Mouse (Mus musculus): ENCODE measurements around the gene Pum3.

Pum3 gene

DNA sequence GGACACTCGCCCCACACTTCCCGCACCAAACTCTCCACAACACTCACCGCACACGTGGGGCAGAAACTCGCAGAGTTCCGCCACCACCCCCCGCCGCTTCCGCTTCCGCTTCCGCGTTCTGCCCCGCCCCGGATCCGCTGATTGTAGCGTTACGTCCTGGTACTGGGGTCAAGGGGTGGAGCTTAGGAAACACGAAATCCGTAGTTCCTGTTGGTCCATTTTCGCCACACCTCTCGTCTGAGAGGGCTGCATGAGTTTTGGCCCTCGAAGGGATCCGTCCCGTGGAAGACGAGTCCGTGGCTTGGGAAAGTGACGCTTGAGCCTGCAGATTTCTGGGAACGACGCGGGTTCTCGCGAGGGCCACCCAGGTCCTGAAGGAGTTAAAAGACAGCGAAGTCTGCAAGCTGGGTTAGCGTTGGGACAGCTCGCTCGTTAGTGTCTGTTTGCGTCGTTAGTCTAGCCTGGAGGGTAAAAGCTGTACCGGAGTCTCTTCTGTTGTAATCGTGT lies at the start of gene Pum3:
Gene Pum3 (minus strand): TSS at position 81 of the 507 bp plus-strand sequence.
- peak; percentile 98 to 99 for DNase-seq (ENCODE audit: low spot score in 2 of 2)

DNA sequence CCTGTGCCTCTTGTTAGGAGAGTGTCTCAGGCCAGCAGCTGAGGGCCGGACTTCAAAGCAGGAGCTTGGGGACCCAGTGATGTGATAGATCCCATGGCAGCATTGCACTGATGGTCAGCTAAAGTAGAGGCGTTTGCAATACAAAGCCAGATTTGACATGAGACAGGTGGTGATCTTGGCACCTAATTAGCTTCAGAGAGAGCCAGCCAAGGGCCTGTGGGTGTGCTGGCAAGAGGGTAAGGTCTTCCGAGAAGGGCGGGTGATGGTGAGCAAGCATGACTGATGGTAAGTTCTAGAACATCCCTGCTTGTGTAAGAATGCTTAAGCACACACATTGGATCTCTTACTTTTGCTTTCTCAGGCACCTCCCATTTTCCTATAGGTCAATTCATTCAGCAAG lies 37.1 kb upstream of the Pum3 start:
- DNase-seq (ENCODE audit: low spot score in 2 of 2): no peak

GRCm38 (mm10) chr19:27462656-27463055 lies 33.0 kb upstream of the Pum3 start:
- DNase-seq (ENCODE audit: low spot score in 2 of 2): no peak

- peak in 1 of 2 experiments; percentile 55 for DNase-seq (ENCODE audit: low spot score in 2 of 2)
Observed at GRCm38 (mm10) chr19:27450458-27450857, 20.8 kb upstream of the Pum3 start.

DNA sequence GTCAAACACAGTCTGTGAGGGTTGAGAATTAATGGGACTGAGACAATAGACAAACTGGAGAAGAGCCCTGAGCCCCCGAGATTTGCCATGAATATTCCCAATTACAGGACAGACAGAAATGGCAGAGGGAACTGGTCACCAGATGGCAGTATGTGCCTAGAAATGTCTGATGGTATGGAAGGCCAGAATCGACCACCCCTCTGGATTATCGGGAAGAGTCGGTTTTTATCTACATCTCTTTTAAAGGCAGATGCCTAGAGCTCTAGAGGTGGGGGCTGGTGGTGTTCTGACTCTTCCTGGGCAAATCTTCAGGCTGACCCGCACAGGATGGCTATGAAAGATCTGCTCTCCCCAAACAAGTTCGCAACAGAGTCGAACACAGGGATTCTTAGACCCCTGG lies 17.9 kb upstream of the Pum3 start:
- peak in 1 of 2 experiments; percentile 37 for DNase-seq (ENCODE audit: low spot score in 2 of 2)

DNA sequence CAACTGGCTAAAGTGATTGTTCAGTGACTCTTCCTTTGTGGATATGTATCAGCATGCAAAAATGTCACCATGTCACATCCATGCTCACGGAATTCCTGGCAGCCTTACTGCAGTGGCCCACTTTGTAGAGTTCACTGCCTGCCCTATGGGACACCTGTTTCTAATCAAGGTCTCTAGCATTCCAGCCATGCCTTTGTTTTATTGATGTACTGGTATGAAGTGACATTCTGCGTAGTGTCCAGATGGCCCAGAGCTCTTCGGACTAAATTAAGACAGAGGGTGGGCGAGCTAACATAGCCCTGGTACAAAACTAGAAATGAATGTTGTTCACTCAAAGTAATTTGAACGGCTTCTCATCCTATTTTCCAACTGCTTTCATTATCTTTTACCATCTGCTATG lies 11.5 kb upstream of the Pum3 start:
- DNase-seq (ENCODE audit: low spot score in 2 of 2): no peak

DNA sequence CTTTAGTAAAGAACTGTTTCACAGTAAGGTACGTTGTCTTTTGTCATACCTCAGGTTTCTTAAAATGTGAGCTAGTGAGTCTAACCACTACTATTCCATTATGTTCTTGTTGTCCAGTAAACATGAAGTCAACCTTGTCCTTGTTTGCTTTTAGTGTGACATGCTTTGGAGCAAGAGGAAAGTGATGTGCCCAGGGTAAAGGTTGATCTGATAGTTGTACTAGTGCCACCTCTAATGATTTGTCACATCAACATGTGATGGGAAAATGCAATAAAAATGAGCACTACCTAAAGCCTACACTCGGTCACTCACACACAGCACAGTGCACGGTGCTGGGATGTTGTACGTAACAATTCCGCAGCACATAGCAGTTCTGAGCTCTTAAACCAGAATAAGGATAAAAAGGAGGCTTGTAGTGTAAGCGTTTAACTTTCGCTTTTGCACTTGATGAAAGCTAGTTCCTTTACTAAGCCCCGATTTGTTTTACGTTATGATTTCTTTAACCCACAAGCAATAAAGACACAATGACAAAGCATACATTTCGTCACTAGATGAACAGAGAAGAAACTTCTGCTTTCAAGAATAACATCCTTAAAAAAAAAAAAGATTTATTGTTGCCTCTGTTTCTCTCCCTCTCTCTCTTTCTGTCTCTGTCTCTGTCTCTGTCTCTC lies 8.5 kb upstream of the Pum3 start:
- no peak for DNase-seq (ENCODE audit: low spot score in 2 of 2)

DNA sequence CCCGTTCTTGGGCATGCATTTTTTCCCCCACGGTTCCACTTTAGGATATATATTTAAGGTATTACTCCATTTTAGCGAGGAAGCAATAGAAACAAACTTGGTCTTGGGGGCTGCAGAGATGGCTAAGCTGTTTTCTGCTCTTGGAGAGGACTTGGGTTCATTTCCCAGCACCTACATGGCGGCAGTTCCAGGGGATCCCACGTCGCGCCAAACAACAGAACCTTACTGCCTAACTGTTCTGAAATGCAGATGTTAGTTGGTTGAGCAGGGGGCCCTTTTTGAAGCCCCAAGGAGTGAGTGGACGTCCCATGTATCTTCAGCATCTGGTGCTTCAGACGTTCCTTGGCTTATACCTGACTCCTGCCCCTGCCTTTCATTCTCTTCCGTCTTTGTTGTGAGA lies 781 bp upstream of the Pum3 start:
- no peak for DNase-seq (ENCODE audit: low spot score in 2 of 2)

GRCm38 (mm10) chr19:27429281-27429680 lies 344 bp downstream of the Pum3 start:
- DNase-seq (ENCODE audit: low spot score in 2 of 2): no peak

- no peak for DNase-seq (ENCODE audit: low spot score in 2 of 2)
Observed at GRCm38 (mm10) chr19:27427865-27428264, 1.8 kb downstream of the Pum3 start.

GRCm38 (mm10) chr19:27426451-27426850 lies 3.2 kb downstream of the Pum3 start:
- no peak for DNase-seq (ENCODE audit: low spot score in 2 of 2)

DNA sequence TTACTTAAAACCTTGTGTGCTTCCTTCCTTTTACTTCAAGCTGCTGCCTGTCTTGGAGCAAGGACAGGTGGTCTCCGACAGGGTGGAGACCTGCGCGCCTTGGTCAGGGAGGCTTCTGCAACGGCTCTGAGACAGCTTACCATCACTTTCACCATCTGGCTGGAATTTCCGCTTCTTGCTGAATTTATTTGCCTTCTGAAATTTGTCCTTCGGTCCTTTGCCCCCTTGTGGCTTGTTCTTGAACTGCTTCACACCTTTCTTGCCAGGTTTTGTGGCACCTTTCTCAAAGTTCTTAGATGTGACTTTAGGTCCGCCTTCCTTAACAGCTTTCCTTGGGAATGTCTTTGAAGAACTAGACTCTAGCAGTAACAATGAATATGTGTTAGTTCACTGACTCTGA lies 4.0 kb downstream of the Pum3 start:
- peak in 1 of 2 experiments; percentile 32 for DNase-seq (ENCODE audit: low spot score in 2 of 2)

GRCm38 (mm10) chr19:27417375-27417774 lies 12.2 kb downstream of the Pum3 start:
- no peak for DNase-seq (ENCODE audit: low spot score in 2 of 2)

DNA sequence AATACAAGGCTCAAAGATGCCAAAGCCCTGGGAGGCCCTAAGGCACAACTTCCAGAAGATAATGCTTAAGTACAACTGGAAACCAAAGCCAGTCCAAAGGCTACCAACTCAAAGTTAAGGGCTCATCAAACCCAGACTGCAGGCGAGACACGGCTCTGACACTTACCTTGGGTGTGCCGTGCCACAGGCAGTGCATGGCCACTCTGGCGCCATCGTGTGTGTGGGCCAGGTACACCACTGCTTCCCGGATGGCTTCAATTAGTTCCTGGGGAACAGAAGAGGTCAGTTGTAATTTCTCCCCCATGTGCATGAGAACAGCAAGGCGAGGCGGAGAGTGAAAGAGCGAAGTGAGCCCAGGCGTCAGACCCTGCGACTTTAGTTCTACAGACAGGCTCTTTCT lies 13.1 kb downstream of the Pum3 start:
- peak in 1 of 2 experiments; percentile 25 for DNase-seq (ENCODE audit: low spot score in 2 of 2)

- DNase-seq (ENCODE audit: low spot score in 2 of 2): no peak
Observed at GRCm38 (mm10) chr19:27411340-27411739, 18.3 kb downstream of the Pum3 start.

DNA sequence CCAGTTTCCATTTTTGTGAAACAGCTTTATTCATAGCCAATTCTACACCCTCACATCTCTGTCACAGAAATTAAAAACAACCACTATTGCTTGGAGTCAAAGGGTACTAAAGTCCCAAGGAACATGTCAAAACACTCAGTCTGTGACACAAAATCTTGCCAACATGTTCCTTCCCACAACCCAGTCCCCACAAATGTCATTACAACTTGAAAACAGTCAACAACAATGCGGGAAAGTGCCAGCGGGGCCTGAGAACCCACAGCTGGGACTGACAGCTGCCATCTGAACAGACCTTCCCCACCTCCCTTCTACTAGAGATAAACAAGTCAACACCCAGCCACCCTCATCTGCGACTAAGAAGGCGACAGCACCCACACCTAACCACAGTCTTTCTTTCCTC lies 18.9 kb downstream of the Pum3 start:
- DNase-seq (ENCODE audit: low spot score in 2 of 2): no peak

DNA sequence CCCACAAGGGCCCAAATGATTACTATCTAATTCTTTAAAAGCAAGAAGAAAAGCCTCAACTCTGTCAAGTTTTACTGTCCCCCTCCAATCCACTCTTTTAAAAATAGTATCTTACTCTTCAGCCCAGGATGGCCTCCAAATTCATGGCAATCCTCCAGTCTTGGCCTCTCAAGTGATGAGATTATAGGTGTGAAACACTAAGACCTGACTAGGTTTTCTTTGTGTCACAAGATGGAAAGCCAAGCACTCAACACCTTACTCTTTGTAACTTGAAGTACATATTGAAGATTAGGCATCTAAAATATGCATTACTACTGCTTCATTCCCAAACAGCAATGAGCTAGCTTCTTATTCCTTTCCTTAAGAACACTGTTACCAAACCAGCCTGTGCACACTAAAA lies 19.8 kb downstream of the Pum3 start:
- no peak for DNase-seq (ENCODE audit: low spot score in 2 of 2)

GRCm38 (mm10) chr19:27409196-27409595 lies 20.4 kb downstream of the Pum3 start:
- no peak for DNase-seq (ENCODE audit: low spot score in 2 of 2)

- no peak for DNase-seq (ENCODE audit: low spot score in 2 of 2)
Observed at GRCm38 (mm10) chr19:27397797-27398196, 31.8 kb downstream of the Pum3 start.

DNA sequence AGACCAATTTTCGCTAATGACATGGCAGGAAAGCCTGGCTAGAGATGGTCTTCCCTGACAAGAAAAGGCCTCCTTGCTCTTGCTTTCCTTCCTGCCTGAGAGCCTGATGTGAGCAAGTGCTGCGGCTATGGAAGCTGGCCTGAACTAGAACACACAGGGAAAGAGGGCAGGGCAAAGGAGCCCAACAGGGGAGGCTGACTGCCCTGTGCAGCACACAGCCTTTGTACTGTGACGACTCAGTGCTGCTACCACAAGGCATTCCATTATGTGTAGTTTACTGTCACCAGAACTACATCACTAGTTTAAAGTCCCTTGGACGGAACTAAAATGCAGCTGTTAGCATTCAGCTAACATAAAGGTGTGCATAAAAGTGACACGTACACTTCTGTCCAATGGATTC lies 32.4 kb downstream of the Pum3 start:
- DNase-seq (ENCODE audit: low spot score in 2 of 2): no peak

- DNase-seq (ENCODE audit: low spot score in 2 of 2): no peak
Observed at GRCm38 (mm10) chr19:27396719-27397118, 32.9 kb downstream of the Pum3 start.

- DNase-seq (ENCODE audit: low spot score in 2 of 2): no peak
Observed at GRCm38 (mm10) chr19:27395936-27396335, 33.7 kb downstream of the Pum3 start.

GRCm38 (mm10) chr19:27395481-27395880 lies 34.1 kb downstream of the Pum3 start:
- no peak for DNase-seq (ENCODE audit: low spot score in 2 of 2)

Data from frontal cortex, postnatal 14 days (tissue).